Mouse (Mus musculus) ES-Bruce4 (cell line): Measurements from ENCODE around the gene Lmbrd2. TPM values are rescaled to one million over a fixed set of nuclear protein-coding genes. Genes with fewer than 3 reads are reported as not detected.
A peak's percentile ranks its signal among the peaks of the same experiment; 100 is the strongest.
"Not testable (repeated sequence)": the region's sequence is repeated elsewhere in the genome, so short reads cannot be mapped to it uniquely, and the experiment has no call there.

Experiments used
- H3K27ac ChIP-seq: 2 replicates; pipeline ENCODE4 v1.5.1; 2012; ENCODE audit warnings: low read length, inconsistent platforms; ENCODE audit not compliant: insufficient read depth
- H3K27me3 ChIP-seq: 2 replicates; pipeline ENCODE4 v1.6.1; 2012; ENCODE audit warnings: mild to moderate bottlenecking, low read length, inconsistent platforms; ENCODE audit not compliant: control insufficient read depth, poor library complexity, insufficient read depth, severe bottlenecking
- H3K36me3 ChIP-seq: 2 replicates; pipeline ENCODE4 v1.6.1; 2012; ENCODE audit warnings: inconsistent platforms, mild to moderate bottlenecking, low read length, moderate library complexity; ENCODE audit not compliant: control insufficient read depth, poor library complexity, insufficient read depth, severe bottlenecking
- H3K4me1 ChIP-seq: one replicate; pipeline ENCODE4 v1.8.1; 2011; ENCODE audit warnings: low read length; ENCODE audit not compliant: control insufficient read depth, insufficient read depth
- H3K4me3 ChIP-seq: 2 replicates; pipeline ENCODE4 v1.5.1; 2011; ENCODE audit warnings: low read depth, mild to moderate bottlenecking, low read length
- H3K9ac ChIP-seq: 2 replicates; pipeline ENCODE4 v1.6.1; 2012; ENCODE audit warnings: low read depth, mild to moderate bottlenecking, inconsistent platforms; ENCODE audit not compliant: poor library complexity, severe bottlenecking
- H3K9me3 ChIP-seq: replicated peaks from 2 replicates; pipeline ENCODE4 v1.6.1; 2012; ENCODE audit warnings: mild to moderate bottlenecking, low read length, inconsistent platforms; ENCODE audit not compliant: control insufficient read depth, poor library complexity, insufficient read depth, severe bottlenecking
- CTCF ChIP-seq: IDR thresholded peaks from one replicate; pipeline ENCODE4 v1.8.1; 2011; ENCODE audit warnings: low read depth, low read length
- EP300 ChIP-seq: IDR thresholded peaks from 2 replicates; pipeline ENCODE4 v1.6.1; 2011; ENCODE audit warnings: low read depth, low read length; ENCODE audit not compliant: insufficient read depth
- POLR2A ChIP-seq: IDR thresholded peaks from one replicate; pipeline ENCODE4 v1.8.1; 2011; ENCODE audit warnings: low read length; ENCODE audit not compliant: insufficient read depth
- polyA plus RNA-seq: library from polyadenylated mRNA; stranded (reverse); fragments of >200 nt; gene quantifications from 2 replicates; pipeline ENCODE4 v1.2.4, GENCODE M21; 2011; ENCODE audit warnings: low read depth; ENCODE audit not compliant: missing spikeins, insufficient read depth, insufficient read length

The Lmbrd2 gene
- polyA plus RNA-seq, 1 experiment, result 35.6 TPM

DNA sequence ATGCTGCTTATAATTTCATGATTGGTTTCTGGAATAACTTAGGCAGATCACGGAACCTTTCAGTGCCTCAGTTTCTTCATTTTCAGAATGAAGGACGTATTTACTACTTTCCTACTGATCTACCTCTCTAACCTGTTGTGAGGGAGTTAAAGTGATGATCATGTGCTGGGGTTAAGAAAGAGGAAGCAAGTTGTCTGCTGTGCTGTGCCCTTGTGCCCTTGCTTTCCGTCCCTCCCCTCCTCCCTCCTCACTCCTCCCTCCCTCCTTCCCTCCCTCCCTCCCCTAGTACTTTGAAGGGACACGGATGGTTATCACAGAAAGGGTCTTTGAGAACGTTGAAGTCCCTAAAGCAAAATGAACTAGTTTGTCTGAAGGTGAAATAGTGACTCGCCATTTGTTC lies 58.1 kb downstream of the Lmbrd2 start:
- Histone ChIP-seq H3K27me3 (no peaks in the 10 kb centered on the region), H3K4me3 (no peak overlapping the region), H3K9me3 (no peaks in the 10 kb centered on the region), H3K27ac (no peak overlapping the region), H3K36me3 (peaks cover 3% of the 10 kb centered on the region), H3K4me1 (no peaks in the 10 kb centered on the region), H3K9ac (no peak overlapping the region)
- TF ChIP-seq CTCF (no peak), POLR2A (no peak), EP300 (no peak)

DNA sequence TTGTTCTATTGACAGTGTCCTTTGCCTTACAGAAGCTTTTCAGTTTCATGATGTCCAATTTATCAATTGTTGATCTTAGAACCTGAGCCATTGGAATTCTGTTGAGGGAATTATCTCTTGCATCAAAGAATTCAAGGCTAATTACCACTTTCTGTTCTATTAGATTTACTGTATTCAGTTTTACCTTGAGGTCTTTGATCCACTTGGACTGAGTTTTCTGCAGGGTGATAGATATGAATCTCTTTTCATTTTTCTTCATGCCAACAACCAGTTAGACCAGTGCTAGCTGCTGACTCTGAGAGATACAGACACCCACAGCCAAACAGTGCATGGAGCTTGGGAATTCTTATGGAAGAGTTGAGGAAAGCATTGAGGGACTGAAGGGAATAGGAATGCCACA lies 71.5 kb downstream of the Lmbrd2 start:
- no peaks in the 10 kb centered on the region for H3K4me1 ChIP-seq
- H3K27ac ChIP-seq, result peak overlapping the region; percentile 97
- TF ChIP-seq CTCF (no peak), POLR2A (no peak)
- H3K27me3 ChIP-seq, result no peaks in the 10 kb centered on the region
- no peak overlapping the region for H3K4me3 ChIP-seq
- H3K9ac ChIP-seq, result no peak overlapping the region
- peaks cover 49% of the 10 kb centered on the region for H3K9me3 ChIP-seq
- no peaks in the 10 kb centered on the region; the same call in 1 of the 2 replicates for H3K36me3 ChIP-seq

DNA sequence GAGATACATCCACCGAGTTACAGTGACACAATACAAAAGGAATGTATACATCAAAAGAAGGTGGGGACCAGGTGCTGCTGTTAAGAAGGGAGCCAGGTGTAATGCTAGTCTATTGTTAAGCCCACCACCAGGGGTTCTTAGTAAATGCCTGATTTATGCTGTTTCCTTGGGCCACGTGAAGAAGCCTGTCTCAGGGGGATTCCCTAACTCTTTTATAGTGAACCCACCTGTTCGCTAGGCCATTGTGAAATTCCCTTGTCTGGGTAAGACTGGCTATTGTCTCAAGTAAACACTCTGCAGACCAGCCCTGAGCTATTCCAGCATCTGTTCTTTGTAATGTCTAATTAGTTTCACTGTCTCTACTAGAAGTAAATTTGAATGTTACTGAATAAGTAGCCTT lies 72.7 kb downstream of the Lmbrd2 start:
- H3K27me3 ChIP-seq, H3K4me3 ChIP-seq, H3K36me3 ChIP-seq, H3K9ac ChIP-seq, H3K4me1 ChIP-seq: not testable (repeated sequence)
- H3K9me3 ChIP-seq, result peaks cover 48% of the 10 kb centered on the region
- peak overlapping the region; percentile 97 for H3K27ac ChIP-seq

DNA sequence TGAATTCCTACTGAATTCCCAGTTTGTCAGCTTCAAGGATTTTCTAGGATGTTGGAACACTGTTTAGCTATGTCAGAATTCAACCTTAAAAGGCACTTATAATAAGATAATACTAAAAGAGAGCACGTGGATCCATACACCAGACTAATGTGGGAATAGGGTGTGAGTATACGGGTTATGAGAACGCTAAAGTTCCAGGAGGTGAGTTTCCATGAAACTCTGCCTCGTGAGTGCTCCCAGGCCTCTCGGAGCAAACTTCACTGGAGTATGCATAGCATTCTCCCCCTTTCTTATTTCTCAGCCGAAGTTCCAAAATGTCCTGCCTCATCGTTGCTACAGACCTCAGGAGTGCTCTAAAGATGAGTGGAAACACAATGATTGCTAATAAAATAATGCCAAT lies 73.1 kb downstream of the Lmbrd2 start:
- not testable (repeated sequence) for H3K9ac ChIP-seq, H3K4me1 ChIP-seq, H3K27me3 ChIP-seq, H3K4me3 ChIP-seq, H3K36me3 ChIP-seq
- Histone ChIP-seq H3K27ac (peak overlapping the region; percentile 88), H3K9me3 (peaks cover 44% of the 10 kb centered on the region)

DNA sequence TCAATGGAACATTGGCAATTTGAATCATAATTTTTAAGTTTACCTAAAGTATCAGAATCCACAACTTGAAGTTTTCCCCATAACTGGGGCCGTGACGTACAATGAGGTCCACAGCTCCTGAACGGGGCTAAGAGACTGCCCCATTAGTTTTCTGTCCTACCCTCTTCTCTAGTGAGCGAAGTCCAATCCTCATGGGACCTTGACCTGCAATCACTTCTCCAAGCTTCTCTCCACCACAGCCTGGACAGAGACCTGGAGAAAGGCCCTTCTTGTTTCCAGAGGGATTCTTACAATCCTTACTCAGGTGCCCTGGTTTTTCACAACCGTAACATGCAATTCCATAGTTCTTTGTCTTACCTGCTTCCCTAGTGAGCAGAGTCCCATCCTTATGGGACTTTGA lies 76.1 kb downstream of the Lmbrd2 start:
- Histone ChIP-seq H3K27me3 (no peaks in the 10 kb centered on the region), H3K36me3 (no peaks in the 10 kb centered on the region; the same call in 1 of the 2 replicates)

DNA sequence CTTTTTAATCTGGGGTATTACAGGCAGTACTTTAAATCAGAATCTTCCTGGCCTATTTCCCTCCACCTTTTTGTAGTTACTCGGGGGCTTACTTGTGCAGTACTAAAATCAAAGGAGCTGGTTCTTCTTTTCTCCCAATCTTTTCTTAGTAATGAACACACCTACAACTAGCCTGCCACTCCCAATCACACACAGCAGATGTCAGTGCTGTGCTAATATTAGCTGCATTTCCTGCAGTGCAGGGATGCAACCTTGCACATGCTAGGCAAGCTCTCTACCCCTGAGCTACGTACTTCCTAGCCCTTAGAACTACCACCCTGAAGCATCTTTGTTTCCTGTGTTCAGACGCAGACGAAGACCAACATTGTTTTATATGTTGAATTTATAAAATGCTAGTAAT lies 90.6 kb downstream of the Lmbrd2 start:
- H3K4me1 ChIP-seq, H3K27ac ChIP-seq, H3K4me3 ChIP-seq, H3K27me3 ChIP-seq, H3K36me3 ChIP-seq, H3K9ac ChIP-seq, H3K9me3 ChIP-seq: not testable (repeated sequence)

More for the DNA sequence above, 76.1 kb downstream of the Lmbrd2 start:
- Histone ChIP-seq H3K27ac (peak overlapping the region; percentile 44; the same call in 1 of the 2 replicates), H3K4me3 (no peak overlapping the region), H3K4me1 (no peaks in the 10 kb centered on the region), H3K9me3 (peaks cover 24% of the 10 kb centered on the region), H3K9ac (no peak overlapping the region)
- TF ChIP-seq POLR2A (no peak), CTCF (no peak), EP300 (no peak)

DNA sequence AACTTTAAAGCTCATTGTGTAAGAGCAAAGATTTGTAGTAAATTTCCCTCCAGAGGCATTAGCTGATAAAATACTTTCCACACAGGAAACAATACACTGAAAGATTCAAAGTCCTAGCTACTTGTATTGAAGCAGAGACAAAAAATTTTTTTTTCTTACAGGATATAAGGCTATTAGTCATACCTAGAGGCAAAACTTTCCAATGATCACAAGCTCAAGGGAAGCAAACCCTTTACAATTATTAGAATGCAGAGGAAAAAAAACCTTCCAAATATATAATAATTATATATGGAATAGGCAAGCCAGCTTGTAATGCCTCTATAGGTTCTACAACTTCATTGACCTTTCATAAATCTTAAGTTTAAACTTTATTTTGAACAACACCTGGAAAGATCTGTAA lies 106.0 kb downstream of the Lmbrd2 start:
- Histone ChIP-seq H3K9me3 (peaks cover 16% of the 10 kb centered on the region), H3K27me3 (no peaks in the 10 kb centered on the region), H3K4me3 (no peak overlapping the region), H3K9ac (no peak overlapping the region), H3K27ac (no peak overlapping the region), H3K36me3 (no peaks in the 10 kb centered on the region), H3K4me1 (no peaks in the 10 kb centered on the region)
- no peak for TF ChIP-seq POLR2A
- no peak for TF ChIP-seq EP300
- no peak for TF ChIP-seq CTCF

Other genes with a start within 250 kb of the Lmbrd2 start
- gene Ranbp3l, start 172.6 kb upstream of the Lmbrd2 start, polyA plus RNA-seq, result not detected in 2 replicates
- gene Nadk2, start 69.3 kb upstream of the Lmbrd2 start, polyA plus RNA-seq, result 73.6 and 83.2 TPM in 2 replicates
- gene Skp2, start 14.9 kb downstream of the Lmbrd2 start, polyA plus RNA-seq, result 50.1 and 51.9 TPM in 2 replicates
- not detected in 2 replicates for gene Ugt3a1, start 136.3 kb downstream of the Lmbrd2 start, polyA plus RNA-seq
- gene Ugt3a2, start 195.0 kb downstream of the Lmbrd2 start, polyA plus RNA-seq, result not detected in 2 replicates